Mouse (Mus musculus) effector memory CD4-positive, alpha-beta T cell, adult 7 months (primary cell): ENCODE measurements around the gene Kcnk3. TPM values are rescaled to one million over a fixed set of nuclear protein-coding genes. Genes with fewer than 3 reads are reported as not detected.

Experiments
- polyA plus RNA-seq: library from polyadenylated mRNA; unstranded; fragments of 100-300 nt; shearing (Covaris generic); gene quantifications from one replicate; pipeline ENCODE4 v1.2.1, GENCODE M21; 2017

The Kcnk3 gene
- 0.26 TPM for polyA plus RNA-seq

GRCm38 (mm10) chr5:30587681-30588300 is at the start of gene Kcnk3:
TSS of gene Kcnk3 (plus strand) at chr5:30588170.

GRCm38 (mm10) chr5:30545698-30546097 is 42.3 kb upstream of the Kcnk3 start, which contains the start of gene Cib4:
TSS of gene Cib4 (minus strand) at chr5:30545836.

GRCm38 (mm10) chr5:30647815-30648560 is 60.0 kb downstream of the Kcnk3 start, which contains the start of gene Slc35f6:
TSS of gene Slc35f6 (plus strand) at chr5:30647933.

GRCm38 (mm10) chr5:30666391-30667195 is 78.6 kb downstream of the Kcnk3 start, which contains the start of gene Cenpa:
TSS of gene Cenpa (plus strand) at chr5:30666777.

Other genes starting within 250 kb of the Kcnk3 start
- 0.05 TPM for gene Otof, start 126.2 kb upstream of the Kcnk3 start, polyA plus RNA-seq
- not detected for gene 1700001C02Rik, start 122.1 kb upstream of the Kcnk3 start, polyA plus RNA-seq
- not detected for gene Cib4, start 42.3 kb upstream of the Kcnk3 start, polyA plus RNA-seq
- 31.4 TPM for gene Slc35f6, start 59.8 kb downstream of the Kcnk3 start, polyA plus RNA-seq
- gene Cenpa, start 78.6 kb downstream of the Kcnk3 start, polyA plus RNA-seq = 155 TPM
- gene Dpysl5, start 123.4 kb downstream of the Kcnk3 start, polyA plus RNA-seq = 0.49 TPM
- gene Mapre3, start 226.5 kb downstream of the Kcnk3 start, polyA plus RNA-seq = 12.2 TPM